Mouse (Mus musculus): ENCODE measurements at regions not wholly inside any gene's neighbourhood (a gene's known extent, or its start where the extent isn't known, plus 50 kb on each side); places are given as distances from the start of the nearest gene placed in this dataset.

- TF ChIP-seq ZNF384 (IDR thresholded peaks at IDR 0.05; ENCODE audit: low read depth, low read length) (no peak), MAFK (IDR thresholded peaks at IDR 0.05; ENCODE audit: insufficient read depth, low read depth, low read length) (no peak), ZC3H11A (IDR thresholded peaks at IDR 0.05; ENCODE audit: borderline replicate concordance, low read depth, low read length) (no peak), HCFC1 (IDR thresholded peaks at IDR 0.05; ENCODE audit: borderline replicate concordance, insufficient read depth, low read length) (no peak), CHD2 (IDR thresholded peaks at IDR 0.05; ENCODE audit: low read depth, low read length) (no peak)
Measured at GRCm38 (mm10) chr1:154981687-154982086, 97.4 kb upstream of the Cacna1e start.
